Mouse (Mus musculus) C2C12 (cell line): ENCODE data around the gene Lrrc25.

ENCODE experiments used
- CEBPB ChIP-seq: IDR thresholded peaks from one replicate; pipeline ENCODE4 v1.6.1; 2011; ENCODE audit warnings: low read depth, mild to moderate bottlenecking, control low read depth, moderate library complexity
- CTCF ChIP-seq: IDR thresholded peaks from one replicate; pipeline ENCODE4 v1.5.1; 2011; ENCODE audit not compliant: control insufficient read depth, insufficient read depth, insufficient read length
- FOSL1 ChIP-seq: IDR thresholded peaks from one replicate; pipeline ENCODE4 v1.8.0; 2011; ENCODE audit warnings: mild to moderate bottlenecking, low read length; ENCODE audit not compliant: poor library complexity, insufficient read depth, severe bottlenecking
- MAX ChIP-seq: IDR thresholded peaks from one replicate; pipeline ENCODE4 v1.6.1; 2011; ENCODE audit warnings: mild to moderate bottlenecking, control low read depth
- MYOD1 ChIP-seq: IDR thresholded peaks from one replicate; pipeline ENCODE4 v1.6.1; 2011; ENCODE audit warnings: low read depth; ENCODE audit not compliant: control insufficient read depth, insufficient read length
- MYOG ChIP-seq: IDR thresholded peaks from one replicate; pipeline ENCODE4 v1.6.1; 2011; ENCODE audit not compliant: control insufficient read depth, insufficient read length; ENCODE audit errors: extremely low read depth
- USF1 ChIP-seq: IDR thresholded peaks from one replicate; pipeline ENCODE4 v1.6.1; 2011; ENCODE audit warnings: low read depth, mild to moderate bottlenecking, control low read depth, moderate library complexity

DNA sequence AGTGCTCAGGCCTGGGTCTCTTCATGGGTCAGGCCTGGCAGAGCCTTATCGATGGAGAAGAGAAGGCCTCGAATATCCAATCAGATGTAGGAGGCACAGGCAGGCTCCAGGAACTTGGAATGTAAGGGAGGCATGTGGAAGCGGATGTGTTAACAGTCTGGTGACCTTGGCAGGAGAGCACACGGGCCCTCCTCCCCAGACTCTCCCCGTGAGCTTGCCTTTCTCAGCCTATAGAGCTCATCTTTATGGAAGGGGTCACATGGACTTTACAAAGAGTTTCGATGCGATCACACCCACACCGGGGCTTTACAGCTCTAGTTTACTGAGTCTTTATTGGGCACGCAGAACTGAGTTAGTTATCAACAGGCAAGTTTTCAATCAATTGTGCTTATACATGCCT, 22.8 kb downstream of the Lrrc25 start:
- no peak for TF ChIP-seq CTCF
- no peak for TF ChIP-seq MAX
- no peak for TF ChIP-seq USF1
- no peak for TF ChIP-seq MYOD1
- no peak for TF ChIP-seq MYOG
- TF ChIP-seq CEBPB: no peak
- TF ChIP-seq FOSL1: no peak
